Mouse (Mus musculus) c-Kit-negative CD71-positive TER-119-positive erythroid progenitor cells, embryonic 14.5 days (primary cell): ENCODE measurements at regions not wholly inside any gene's neighbourhood (a gene's known extent, or its start where the extent isn't known, plus 50 kb on each side); places are given as distances from the start of the nearest gene placed in this dataset.

Source experiments
- DNase-seq: peaks from one replicate; pipeline ENCODE4 v3.0.0-alpha.2; 2013; ENCODE audit warnings: low read depth, low spot score

GRCm38 (mm10) chr17:47178705-47179104, 168.3 kb upstream of the Ubr2 start:
- DNase-seq = no peak

- DNase-seq = no peak
Observed at GRCm38 (mm10) chr17:47177671-47178246, 167.4 kb upstream of the Ubr2 start.

DNA sequence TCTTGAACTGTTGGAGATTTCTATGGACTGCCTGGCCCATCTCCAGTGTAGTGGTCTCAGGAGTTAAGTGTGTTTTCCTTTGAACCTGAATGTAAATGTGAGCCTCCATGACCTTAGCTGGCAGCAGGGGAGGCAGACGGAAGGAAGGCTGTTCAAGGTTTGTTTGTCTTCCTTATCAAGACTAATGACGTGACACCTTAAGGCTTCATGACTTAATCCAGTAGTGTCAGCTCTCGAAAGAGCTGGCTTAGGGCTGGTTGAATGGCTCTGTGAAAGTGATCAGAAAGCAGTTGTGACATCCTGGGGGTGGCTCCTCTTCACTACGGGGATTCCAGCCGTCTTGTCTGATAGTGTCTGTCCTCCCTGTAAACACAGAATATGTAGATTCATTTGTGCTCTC, 166.0 kb upstream of the Ubr2 start:
- no peak for DNase-seq

- no peak for DNase-seq
Observed at GRCm38 (mm10) chr17:47174748-47175215, 164.4 kb upstream of the Ubr2 start.

GRCm38 (mm10) chr17:47171801-47172200, 161.4 kb upstream of the Ubr2 start:
- DNase-seq = no peak

- DNase-seq = no peak
Observed at GRCm38 (mm10) chr17:47170978-47171593, 160.7 kb upstream of the Ubr2 start.

DNA sequence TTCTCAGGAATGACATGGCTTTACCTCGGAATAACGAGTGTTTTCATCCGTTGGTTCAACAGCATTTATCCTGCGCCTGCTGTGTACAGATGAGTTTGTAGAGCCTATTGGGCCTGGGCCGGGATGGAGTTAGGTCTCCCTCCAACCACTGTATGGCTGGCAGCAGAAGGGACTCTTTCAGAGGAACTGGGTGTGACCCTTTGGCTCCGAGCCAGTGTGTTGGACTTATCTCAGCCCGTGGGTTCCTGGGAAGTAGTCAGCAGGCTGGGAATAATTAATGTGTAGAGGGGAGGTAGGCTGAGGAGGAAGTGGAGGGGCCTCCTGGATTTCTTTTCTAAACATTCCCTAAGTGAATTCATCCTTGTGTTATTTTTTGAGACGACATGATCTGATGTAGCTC, 157.7 kb upstream of the Ubr2 start:
- no peak for DNase-seq

GRCm38 (mm10) chr17:47163677-47164340, 153.5 kb upstream of the Ubr2 start:
- no peak for DNase-seq

DNA sequence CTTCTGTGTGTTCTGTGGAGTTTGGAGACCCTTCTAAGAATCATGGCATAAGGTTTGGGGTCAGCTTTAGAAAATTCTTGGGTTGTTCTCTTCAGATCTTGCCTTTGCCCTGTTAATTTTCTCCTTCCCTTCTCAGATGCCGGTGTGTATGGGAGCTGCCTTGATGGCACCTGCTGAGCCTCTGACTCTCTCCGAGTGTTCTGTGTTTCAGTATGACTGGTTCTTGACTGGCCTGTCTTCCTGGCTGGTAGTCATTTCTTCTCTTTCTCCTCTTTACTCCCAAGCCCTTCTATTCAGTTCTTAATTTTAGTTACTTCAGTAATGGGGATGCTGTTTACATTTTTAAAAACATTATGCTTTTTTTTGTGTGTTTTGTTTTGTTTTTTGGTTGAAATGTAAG, 152.1 kb upstream of the Ubr2 start:
- DNase-seq = no peak

GRCm38 (mm10) chr17:47156237-47156636, 145.9 kb upstream of the Ubr2 start:
- no peak for DNase-seq

DNA sequence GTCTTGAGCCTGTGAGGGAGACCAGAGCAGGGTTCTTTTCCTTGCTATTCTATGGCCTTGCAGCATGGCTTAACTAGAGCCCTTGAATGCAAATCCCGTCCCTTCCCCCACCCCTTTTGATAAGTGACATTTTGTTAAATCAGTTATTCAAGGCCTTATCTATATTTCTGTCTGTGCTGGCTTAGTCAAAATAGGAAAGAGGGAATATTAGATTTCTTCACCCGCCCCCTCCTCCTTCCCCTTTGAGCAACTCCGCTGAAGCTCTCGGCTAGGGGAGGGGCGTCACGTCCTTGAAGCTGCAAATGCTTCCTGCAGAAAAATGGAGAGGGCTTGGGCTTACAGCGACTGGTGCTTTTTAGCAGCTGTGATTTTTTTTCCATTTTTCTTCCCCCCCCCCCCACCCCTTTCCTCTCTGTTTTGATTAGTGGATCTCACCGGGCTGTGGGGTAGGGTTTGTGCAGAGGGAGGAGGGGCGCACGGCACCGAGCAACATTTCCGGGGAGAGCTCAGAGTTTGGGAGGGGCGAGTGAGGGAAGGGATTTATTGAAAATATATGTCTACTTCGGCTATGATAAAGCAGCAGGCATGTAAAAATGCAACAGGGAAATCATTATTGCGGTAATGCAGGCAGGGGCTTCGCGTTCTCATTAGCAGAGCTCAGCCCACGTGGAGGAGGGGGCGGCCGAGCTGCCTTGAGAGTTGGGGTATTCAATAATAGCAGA, 141.4 kb upstream of the Ubr2 start:
- no peak for DNase-seq

GRCm38 (mm10) chr17:47151193-47151556, 140.8 kb upstream of the Ubr2 start:
- no peak for DNase-seq

GRCm38 (mm10) chr17:47150636-47151035, 140.3 kb upstream of the Ubr2 start:
- DNase-seq = no peak

DNA sequence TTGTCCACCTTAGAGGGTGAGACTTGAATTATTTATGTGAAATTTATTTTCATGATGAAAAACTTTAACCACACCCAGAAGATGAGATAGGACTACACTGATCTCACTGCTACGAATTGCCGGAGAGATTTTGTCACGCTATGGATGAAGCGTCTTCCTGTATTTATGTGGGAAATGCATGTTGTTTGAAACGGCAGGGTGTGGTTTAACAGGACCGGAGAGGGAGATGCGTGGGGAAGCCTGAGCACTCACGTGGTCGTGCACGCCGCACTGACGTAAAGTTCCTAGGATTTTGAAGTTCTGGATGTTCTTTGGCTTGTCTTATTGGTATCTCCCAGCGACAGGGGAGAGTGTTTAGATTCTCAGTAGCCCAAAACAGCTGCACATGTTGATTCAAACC, 139.3 kb upstream of the Ubr2 start:
- no peak for DNase-seq

- DNase-seq = no peak
Observed at GRCm38 (mm10) chr17:47149158-47149557, 138.8 kb upstream of the Ubr2 start.

DNA sequence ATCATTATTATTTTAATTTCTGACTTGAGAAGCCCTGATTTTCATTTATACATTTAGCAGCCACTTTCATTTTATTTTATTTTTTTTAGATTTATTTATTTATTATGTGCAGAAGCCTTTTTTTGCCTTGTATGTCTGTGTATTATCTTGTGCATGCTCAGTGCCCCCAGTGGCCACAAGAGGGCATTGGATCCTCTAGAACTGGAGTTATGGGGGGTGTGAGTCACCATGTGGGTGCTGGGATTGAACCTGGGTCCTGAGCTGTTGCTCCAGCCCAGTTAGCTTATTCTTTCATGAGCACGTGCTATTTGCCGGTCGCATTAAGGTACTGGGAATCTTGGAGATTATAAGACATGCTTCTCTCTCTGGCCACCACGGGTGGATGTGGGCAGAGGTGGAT, 136.3 kb upstream of the Ubr2 start:
- no peak for DNase-seq

DNA sequence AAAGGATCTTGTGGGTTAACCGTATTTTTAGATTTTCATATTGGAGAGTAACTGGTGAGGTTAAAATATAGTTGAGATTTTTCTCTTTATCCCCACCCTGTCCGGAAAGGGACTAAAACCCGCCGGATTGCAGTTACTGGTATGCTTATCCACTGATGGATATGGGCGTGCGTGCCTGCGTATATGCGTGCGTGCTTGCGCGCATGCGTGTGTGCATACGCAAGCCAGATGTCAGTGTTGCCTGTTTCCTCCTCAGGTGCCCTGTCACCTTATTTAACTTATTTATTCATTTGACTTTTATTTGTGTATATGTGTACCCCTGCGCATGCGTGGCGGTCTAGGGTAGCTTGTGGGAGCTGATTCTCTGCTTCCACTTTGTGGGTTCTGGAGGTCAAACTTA, 135.2 kb upstream of the Ubr2 start:
- no peak for DNase-seq

DNA sequence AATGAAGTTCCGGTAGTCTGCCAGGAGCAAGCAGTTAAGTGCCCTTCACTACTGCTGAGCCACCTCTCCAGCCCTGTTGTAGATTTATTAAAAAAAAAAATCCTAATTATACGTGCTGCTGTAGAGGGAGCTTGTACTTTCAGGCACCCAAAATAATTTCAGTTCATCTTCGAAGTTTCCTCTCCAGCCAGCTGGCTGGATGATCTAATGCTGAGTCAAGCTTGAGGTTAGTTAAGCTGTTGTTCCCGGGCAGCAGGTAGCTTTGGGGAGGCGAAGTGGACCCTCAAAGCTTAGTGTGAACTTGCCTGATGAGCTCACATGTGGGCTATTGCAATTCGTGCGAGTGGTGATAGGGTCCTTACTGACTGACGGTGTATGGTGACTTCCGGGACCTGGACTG, 134.6 kb upstream of the Ubr2 start:
- DNase-seq = no peak

- no peak for DNase-seq
Observed at GRCm38 (mm10) chr17:47144460-47144859, 134.1 kb upstream of the Ubr2 start.

DNA sequence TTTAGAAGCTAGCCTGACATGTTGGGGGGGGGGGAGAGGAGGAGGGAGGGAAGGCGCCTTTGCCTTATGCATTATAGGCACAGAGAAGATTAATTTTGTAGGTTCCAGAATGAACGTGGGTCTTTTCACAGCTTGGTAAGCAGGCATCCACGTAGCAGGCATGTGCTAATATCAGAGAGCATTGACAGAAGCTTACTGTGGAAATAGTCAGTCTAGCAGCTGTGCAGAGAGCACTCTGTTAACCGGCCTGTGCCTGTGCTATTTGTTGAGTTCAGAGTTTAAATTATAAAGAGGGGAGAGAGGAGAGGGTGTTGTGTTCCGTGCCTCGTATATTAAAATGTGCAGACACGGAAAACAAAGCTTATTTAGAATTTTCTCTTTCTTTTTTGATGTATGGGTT, 133.5 kb upstream of the Ubr2 start:
- no peak for DNase-seq

DNA sequence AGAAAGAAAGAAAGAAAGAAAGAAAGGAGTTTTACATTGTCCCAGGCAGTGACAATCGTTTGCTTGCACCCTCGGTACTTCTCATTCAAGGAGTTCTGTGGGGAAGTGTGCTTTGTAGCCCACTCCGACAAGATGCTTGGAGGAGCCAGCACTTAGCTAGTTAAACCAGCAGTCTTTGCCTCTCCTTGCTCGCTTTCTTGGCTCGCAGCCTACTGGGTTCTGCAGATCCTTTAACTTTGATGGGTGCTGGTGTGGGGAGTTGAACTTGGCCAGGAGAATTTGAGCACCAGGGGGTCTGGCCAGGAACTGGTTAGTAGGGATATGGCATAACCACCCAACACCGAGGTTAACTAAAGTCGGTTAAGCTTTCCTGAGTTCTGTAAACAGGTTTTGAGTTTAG, 132.5 kb upstream of the Ubr2 start:
- DNase-seq = no peak

GRCm38 (mm10) chr17:47142276-47142675, 131.9 kb upstream of the Ubr2 start:
- no peak for DNase-seq

GRCm38 (mm10) chr17:47141843-47142215, 131.5 kb upstream of the Ubr2 start:
- no peak for DNase-seq
